Mouse (Mus musculus) E14TG2a.4 (cell line): ENCODE measurements at regions not wholly inside any gene's neighbourhood (a gene's known extent, or its start where the extent isn't known, plus 50 kb on each side); places are given as distances from the start of the nearest gene placed in this dataset.

Source experiments
- CTCF ChIP-seq: conservative IDR thresholded peaks from 2 replicates; pipeline ENCODE4 v1.5.1; 2014; ENCODE audit warnings: low read length
- NANOG ChIP-seq: IDR thresholded peaks from 2 replicates; pipeline ENCODE4 v1.6.1; 2014; ENCODE audit warnings: borderline replicate concordance, low read length, mixed read lengths
- POU5F1 ChIP-seq: IDR thresholded peaks from 2 replicates; pipeline ENCODE4 v1.6.1; 2014; ENCODE audit warnings: low read length, borderline replicate concordance

DNA sequence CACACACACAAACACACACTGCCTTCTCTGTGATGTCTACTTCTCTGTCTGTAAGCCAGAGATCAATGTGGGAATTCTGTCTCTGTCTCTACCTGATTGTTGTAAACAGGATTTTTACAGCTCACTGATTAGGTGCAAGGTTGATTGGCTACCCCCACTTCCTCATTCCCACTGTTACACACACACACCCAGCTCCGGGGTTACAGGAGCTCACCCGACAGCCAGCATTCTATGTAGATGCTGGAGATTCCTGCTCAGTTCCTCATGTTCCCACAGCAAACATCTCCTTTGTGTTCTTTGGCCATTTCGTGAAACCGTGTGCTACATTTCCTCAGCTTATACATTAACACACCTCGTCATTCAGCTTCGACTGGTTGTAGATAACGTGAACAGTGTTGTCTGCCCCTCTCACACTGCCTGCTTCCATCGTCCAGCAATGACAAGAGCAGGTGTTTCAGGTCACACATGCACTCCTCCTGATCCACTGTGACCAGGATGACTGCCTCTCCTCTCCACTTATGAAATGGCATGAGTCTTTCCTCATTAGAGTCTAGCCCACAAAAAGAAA lies 546.6 kb downstream of the Slc16a7 start:
- TF ChIP-seq CTCF, result no peak
- no peak for TF ChIP-seq POU5F1
- TF ChIP-seq NANOG, result no peak
